Mouse (Mus musculus): ENCODE results near the gene Edf1. TPM values are rescaled to one million over a fixed set of nuclear protein-coding genes. Genes with fewer than 3 reads are reported as not detected.

The Edf1 gene
- total and polyA plus RNA-seq, 3 experiments = 188 to 215 (median 202) TPM

- in situ Hi-C loops (cut with MboI; ENCODE audit: low pct_ligation_motif_present, low pct_unique_long_range_greater_than_20kb, low sequenced_read_pairs) (no loop called here), dilution Hi-C loops (cut with MboI; ENCODE audit: extremely low pct_ligation_motif_present, extremely low pct_unique_long_range_greater_than_20kb, low sequenced_read_pairs) (no loop called here)
- Histone ChIP-seq H3K9me3 (replicated peaks; ENCODE audit: low read length) (no peaks in the 10 kb centered on the region), H3K4me1 (ENCODE audit: control insufficient read depth in 1 of 2, insufficient read depth in 2 of 2) (peaks cover 0 to 10% of the 10 kb centered on the region in 2 experiments; a peak in 3 of 4 replicates), H3K27ac (ENCODE audit: insufficient read depth, low read depth) (no peak overlapping the region), H3K79me2 (replicated peaks; ENCODE audit: control insufficient read depth, extremely low read depth, insufficient read depth, poor library complexity, severe bottlenecking) (no peaks in the 10 kb centered on the region), H3K27me3 (replicated peaks) (no peaks in the 10 kb centered on the region), H3K4me3 (replicated peaks in 1 of 3; ENCODE audit: low read depth in 2 of 3, low read length in 2 of 3, poor library complexity in 1 of 3) (no peak overlapping the region), H3K36me3 (replicated peaks in 1 of 2; ENCODE audit: control insufficient read depth in 1 of 2, insufficient read depth in 1 of 2, low read length in 1 of 2) (peaks cover 53 to 98% of the 10 kb centered on the region in 2 experiments), H3K9ac (ENCODE audit: insufficient read depth, low read depth) (no peak overlapping the region), H3K4me2 (ENCODE audit: insufficient read depth, low read depth, poor library complexity, severe bottlenecking) (no peak overlapping the region)
- no peak for DNase-seq (ENCODE audit: extremely low read depth)
- TF ChIP-seq JUN (IDR thresholded peaks at IDR 0.05; ENCODE audit: insufficient read depth, low read depth, low read length) = no peak
- no peak for TF ChIP-seq TBP (conservative IDR thresholded peaks at IDR 0.05; ENCODE audit: low read depth, low read length)
- no peak for TF ChIP-seq KAT2A (IDR thresholded peaks at IDR 0.05; ENCODE audit: insufficient replicate concordance, low read length)
- TF ChIP-seq MAX (IDR thresholded peaks at IDR 0.05; ENCODE audit: low read length) = no peak
- TF ChIP-seq MYC (IDR thresholded peaks at IDR 0.05; ENCODE audit: low read depth, low read length) = no peak
- TF ChIP-seq HCFC1 (IDR thresholded peaks at IDR 0.05; ENCODE audit: low read depth, low read length) = no peak
- TF ChIP-seq ZNF384 (IDR thresholded peaks at IDR 0.05; ENCODE audit: low read depth, low read length) = no peak
- TF ChIP-seq USF1 (IDR thresholded peaks at IDR 0.05; ENCODE audit: low read depth, low read length) = no peak
- TF ChIP-seq E2F4 (IDR thresholded peaks at IDR 0.05; ENCODE audit: insufficient replicate concordance, low read depth, low read length) = no peak
- TF ChIP-seq POLR2A (IDR thresholded peaks at IDR 0.05; ENCODE audit: low read depth, low read length) = no peak
- no peak for TF ChIP-seq MXI1 (IDR thresholded peaks at IDR 0.05; ENCODE audit: low read depth, low read length)
- no peak for TF ChIP-seq MAZ (IDR thresholded peaks at IDR 0.05; ENCODE audit: low read depth, low read length)
- TF ChIP-seq NRF1 (IDR thresholded peaks at IDR 0.05; ENCODE audit: low read depth, low read length) = no peak
- TF ChIP-seq BHLHE40 (IDR thresholded peaks at IDR 0.05; ENCODE audit: low read depth, low read length) = no peak
Observed at GRCm38 (mm10) chr2:25568473-25569019, 10.9 kb downstream of the Edf1 start.

- no peak for DNase-seq (ENCODE audit: extremely low read depth)
- TF ChIP-seq GABPA (IDR thresholded peaks at IDR 0.05; ENCODE audit: insufficient replicate concordance, low read depth, low read length) (no peak), CHD1 (IDR thresholded peaks at IDR 0.05; ENCODE audit: low read depth, low read length) (no peak), MAFK (IDR thresholded peaks at IDR 0.05; ENCODE audit: insufficient replicate concordance, low read length) (no peak), RCOR1 (conservative IDR thresholded peaks at IDR 0.05; ENCODE audit: low read depth, low read length) (no peak), NELFE (IDR thresholded peaks at IDR 0.05; ENCODE audit: low read depth, low read length) (no peak), KAT2A (IDR thresholded peaks at IDR 0.05; ENCODE audit: insufficient replicate concordance, low read length) (no peak), USF1 (IDR thresholded peaks at IDR 0.05; ENCODE audit: low read depth, low read length) (no peak), TBP (conservative IDR thresholded peaks at IDR 0.05; ENCODE audit: low read depth, low read length) (no peak), ZMIZ1 (IDR thresholded peaks at IDR 0.05; ENCODE audit: low read depth, low read length) (no peak), PAX5 (IDR thresholded peaks at IDR 0.05; ENCODE audit: low read length) (no peak), USF2 (conservative IDR thresholded peaks at IDR 0.05; ENCODE audit: low read depth, low read length) (no peak), JUN (IDR thresholded peaks at IDR 0.05; ENCODE audit: insufficient read depth, low read depth, low read length) (no peak), TCF12 (IDR thresholded peaks at IDR 0.05; ENCODE audit: low read depth, low read length) (no peak), SMC3 (IDR thresholded peaks at IDR 0.05; ENCODE audit: low read depth, low read length) (no peak), HCFC1 (IDR thresholded peaks at IDR 0.05; ENCODE audit: low read depth, low read length) (no peak), JUND (conservative IDR thresholded peaks at IDR 0.05; ENCODE audit: low read depth, low read length) (no peak), E2F4 (IDR thresholded peaks at IDR 0.05; ENCODE audit: insufficient replicate concordance, low read depth, low read length) (no peak), ZC3H11A (IDR thresholded peaks at IDR 0.05; ENCODE audit: low read depth, low read length) (no peak), EP300 (IDR thresholded peaks at IDR 0.05; ENCODE audit: low read length) (no peak)
- in situ Hi-C loops (cut with MboI; ENCODE audit: low pct_ligation_motif_present, low pct_unique_long_range_greater_than_20kb, low sequenced_read_pairs) (no loop called here), dilution Hi-C loops (cut with MboI; ENCODE audit: extremely low pct_ligation_motif_present, extremely low pct_unique_long_range_greater_than_20kb, low sequenced_read_pairs) (no loop called here)
- Histone ChIP-seq H3K36me3 (replicated peaks in 1 of 2; ENCODE audit: control insufficient read depth in 1 of 2, insufficient read depth in 1 of 2, low read length in 1 of 2) (peaks cover 45 to 91% of the 10 kb centered on the region in 2 experiments), H3K9ac (ENCODE audit: insufficient read depth, low read depth) (no peak overlapping the region), H3K4me3 (replicated peaks in 1 of 3; ENCODE audit: low read depth in 2 of 3, low read length in 2 of 3, poor library complexity in 1 of 3) (no peak overlapping the region), H3K27me3 (replicated peaks) (no peaks in the 10 kb centered on the region), H3K4me1 (ENCODE audit: control insufficient read depth in 1 of 2, insufficient read depth in 2 of 2) (peaks cover 0 to 13% of the 10 kb centered on the region in 2 experiments; a peak in 3 of 4 replicates), H3K4me2 (ENCODE audit: insufficient read depth, low read depth, poor library complexity, severe bottlenecking) (no peak overlapping the region), H3K27ac (ENCODE audit: insufficient read depth, low read depth) (no peak overlapping the region), H3K9me3 (replicated peaks; ENCODE audit: low read length) (no peaks in the 10 kb centered on the region), H3K79me2 (replicated peaks; ENCODE audit: control insufficient read depth, extremely low read depth, insufficient read depth, poor library complexity, severe bottlenecking) (no peaks in the 10 kb centered on the region)
Observed at GRCm38 (mm10) chr2:25569323-25569722, 11.7 kb downstream of the Edf1 start.
